Mouse (Mus musculus): ENCODE data around the gene Cat.

- TF ChIP-seq CTCF (IDR thresholded peaks at IDR 0.05; ENCODE audit: borderline replicate concordance, extremely low read depth, insufficient read depth, insufficient read length) (no peak), POLR2A (IDR thresholded peaks at IDR 0.05; ENCODE audit: borderline replicate concordance, extremely low read depth, insufficient read depth, insufficient read length, poor library complexity, severe bottlenecking) (no peak)
Measured at GRCm38 (mm10) chr2:103446326-103446725, 38.6 kb downstream of the Cat start.

All from brain, embryonic 14.5 days (tissue).